ENCODE assay signal across 28 mouse cellular contexts in genomic region chr5:85155858-85156257, GRCm38 (mm10).
A peak's percentile ranks its signal among the peaks of the same experiment; 100 is the strongest.
DNase-seq lines count a peak whose midpoint lies in the region; ATAC-seq and TF ChIP-seq lines count a peak whose summit lies in the region.
"Had no signal": no experiment of that assay in that cellular context is flagged by ENCODE, and none has a peak within 500 bp of the region (broad histone marks: within the 10 kb centered on the region; RNA-seq: fewer than 3 reads in every experiment).

No protein-coding gene starts in this region.

- H3K27ac ChIP-seq in forebrain, embryonic 13.5 days: no peak overlapping the region
- H3K27ac ChIP-seq in forebrain, postnatal 0 days (ENCODE audit: low read depth, low read length): no peak overlapping the region
- H3K27ac ChIP-seq in forebrain, embryonic 15.5 days (replicated peaks): no peak overlapping the region
- H3K27ac ChIP-seq: embryonic facial prominence, embryonic 12.5 days; embryonic facial prominence, embryonic 15.5 days; heart, adult 2 months; heart, embryonic 10.5 days; heart, embryonic 13.5 days; hindbrain, embryonic 12.5 days; intestine, embryonic 15.5 days had no signal

- H3K4me3 ChIP-seq in forebrain, embryonic 13.5 days: no peak overlapping the region
- no peak overlapping the region for H3K4me3 ChIP-seq in forebrain, postnatal 0 days (ENCODE audit: low read depth, low read length)
- no peak overlapping the region for H3K4me3 ChIP-seq in forebrain, embryonic 15.5 days
- H3K4me3 ChIP-seq: embryonic facial prominence, embryonic 12.5 days; embryonic facial prominence, embryonic 15.5 days; heart, adult 2 months; heart, embryonic 10.5 days; heart, embryonic 13.5 days; hindbrain, embryonic 12.5 days; intestine, embryonic 15.5 days had no signal

- peak; percentile 59; the same call in 1 of the 2 replicates for ATAC-seq in forebrain, embryonic 13.5 days
- ATAC-seq in forebrain, postnatal 0 days: no peak
- peak; percentile 26; the same call in 1 of the 2 replicates for ATAC-seq in forebrain, embryonic 15.5 days (replicated peaks)
- ATAC-seq: hindbrain, embryonic 16.5 days; intestine, embryonic 15.5 days; Patski had no signal

- 36% methylated on average over 1 of the region's 1 CpGs for WGBS in forebrain, embryonic 13.5 days
- WGBS in forebrain, postnatal 0 days: 37% methylated on average over 1 of the region's 1 CpGs
- WGBS in forebrain, embryonic 15.5 days: 33% methylated on average over 1 of the region's 1 CpGs

- no peaks in the 10 kb centered on the region for H3K27me3 ChIP-seq in forebrain, embryonic 13.5 days
- H3K27me3 ChIP-seq in forebrain, postnatal 0 days (ENCODE audit: insufficient read depth, low read length): no peaks in the 10 kb centered on the region
- no peaks in the 10 kb centered on the region for H3K27me3 ChIP-seq in forebrain, embryonic 15.5 days
- H3K27me3 ChIP-seq: embryonic facial prominence, embryonic 12.5 days; embryonic facial prominence, embryonic 15.5 days; heart, embryonic 13.5 days; hindbrain, embryonic 12.5 days; intestine, embryonic 15.5 days; Patski had no signal

- intact Hi-C loops in left cerebral cortex, postnatal 14 days (cut with DNase I): no loop called here

- H3K4me1 ChIP-seq in forebrain, embryonic 13.5 days: no peaks in the 10 kb centered on the region
- no peaks in the 10 kb centered on the region for H3K4me1 ChIP-seq in forebrain, postnatal 0 days (ENCODE audit: insufficient read depth)
- no peaks in the 10 kb centered on the region for H3K4me1 ChIP-seq in forebrain, embryonic 15.5 days
- H3K4me1 ChIP-seq: embryonic facial prominence, embryonic 12.5 days; embryonic facial prominence, embryonic 15.5 days; heart, embryonic 10.5 days; heart, embryonic 13.5 days; hindbrain, embryonic 12.5 days; intestine, embryonic 15.5 days had no signal

- H3K9me3 ChIP-seq in forebrain, embryonic 13.5 days (replicated peaks): no peaks in the 10 kb centered on the region
- H3K9me3 ChIP-seq in forebrain, postnatal 0 days (ENCODE audit: low read length): no peaks in the 10 kb centered on the region
- no peaks in the 10 kb centered on the region for H3K9me3 ChIP-seq in forebrain, embryonic 15.5 days
- H3K9me3 ChIP-seq: embryonic facial prominence, embryonic 12.5 days; embryonic facial prominence, embryonic 15.5 days; heart, embryonic 10.5 days; heart, embryonic 13.5 days; hindbrain, embryonic 12.5 days; intestine, embryonic 15.5 days had no signal

- no peaks in the 10 kb centered on the region for H3K36me3 ChIP-seq in forebrain, embryonic 13.5 days (ENCODE audit: poor library complexity, severe bottlenecking)
- no peaks in the 10 kb centered on the region for H3K36me3 ChIP-seq in forebrain, postnatal 0 days (ENCODE audit: insufficient read depth)
- no peaks in the 10 kb centered on the region for H3K36me3 ChIP-seq in forebrain, embryonic 15.5 days
- H3K36me3 ChIP-seq: embryonic facial prominence, embryonic 12.5 days; embryonic facial prominence, embryonic 15.5 days; heart, embryonic 10.5 days; heart, embryonic 13.5 days; hindbrain, embryonic 12.5 days; intestine, embryonic 15.5 days had no signal

- no peak for TF ChIP-seq CTCF in forebrain, postnatal 0 days (IDR thresholded peaks at IDR 0.05; ENCODE audit: low read depth)

- H3K9ac ChIP-seq in forebrain, embryonic 13.5 days: no peak overlapping the region
- H3K9ac ChIP-seq in forebrain, postnatal 0 days: no peak overlapping the region
- no peak overlapping the region for H3K9ac ChIP-seq in forebrain, embryonic 15.5 days (replicated peaks)
- H3K9ac ChIP-seq: embryonic facial prominence, embryonic 12.5 days; embryonic facial prominence, embryonic 15.5 days; heart, embryonic 13.5 days; hindbrain, embryonic 12.5 days; intestine, embryonic 15.5 days had no signal

- DNase-seq in embryo, embryonic 10.5 days (ENCODE audit: low spot score): peak; percentile 1
- DNase-seq in embryo, embryonic 9.5 days (ENCODE audit: extremely low spot score): no peak
- no peak for DNase-seq in forebrain, postnatal 0 days
- DNase-seq in Muller cell, postnatal 12 days (ENCODE audit: inconsistent ontology term): peak; percentile 77
- DNase-seq in left cerebral cortex, postnatal 14 days (ENCODE audit: low spot score in 2 of 2): no peak
- DNase-seq in urinary bladder, postnatal 36 days (ENCODE audit: low spot score in 2 of 2): no peak
- DNase-seq: adrenal gland, postnatal 10 days; adrenal gland, postnatal 36 days; cerebellum, adult 11-12 months; cerebellum, adult 8-10 months; cerebellum, postnatal 10 days; cerebellum, postnatal 36 days; gastrocnemius, postnatal 10 days; gastrocnemius, postnatal 36 days; heart, adult 2 months; heart, postnatal 14 days; heart, postnatal 4 days; kidney, adult 11 months had no signal

- no peak overlapping the region for H3K4me2 ChIP-seq in forebrain, embryonic 13.5 days
- no peak overlapping the region for H3K4me2 ChIP-seq in forebrain, postnatal 0 days (ENCODE audit: low read depth)
- no peak overlapping the region for H3K4me2 ChIP-seq in forebrain, embryonic 15.5 days (replicated peaks)
- H3K4me2 ChIP-seq: embryonic facial prominence, embryonic 12.5 days; embryonic facial prominence, embryonic 15.5 days; heart, embryonic 13.5 days; hindbrain, embryonic 12.5 days; intestine, embryonic 15.5 days had no signal

Comparison
In these comparisons a context has a peak if more than half of its experiments do, and no peak if none do; other contexts are left out.
1. DNase-seq: peak in embryo, embryonic 10.5 days (single experiment) and Muller cell, postnatal 12 days (single experiment); none in embryo, embryonic 9.5 days (single experiment), forebrain, postnatal 0 days (single experiment), left cerebral cortex, postnatal 14 days (0 of 2) and urinary bladder, postnatal 36 days (0 of 2).